Mouse (Mus musculus) embryonic fibroblast, embryonic 13.5 days (primary cell): ENCODE results near the gene Stub1.

ENCODE experiments used
- CTCF ChIP-seq: IDR thresholded peaks from 2 replicates; pipeline ENCODE4 v1.5.1; 2011; ENCODE audit warnings: mild to moderate bottlenecking, control low read depth, low read length, moderate library complexity, borderline replicate concordance; ENCODE audit not compliant: insufficient read depth
- POLR2A ChIP-seq: IDR thresholded peaks from 2 replicates; pipeline ENCODE4 v1.6.1; 2011; ENCODE audit warnings: low read depth, mild to moderate bottlenecking, control low read depth, low read length, moderate library complexity

GRCm38 (mm10) chr17:25881691-25882090, 48.5 kb upstream of the Stub1 start:
- TF ChIP-seq CTCF (no peak), POLR2A (no peak)
